In genomic region chr10:126873755-126874154, GRCm38 (mm10) we compare ENCODE assay signal across 15 mouse cellular contexts.
"Had no signal": no experiment of that assay in that cellular context is flagged by ENCODE, and none has a peak within 500 bp of the region (broad histone marks: within the 10 kb centered on the region; RNA-seq: fewer than 3 reads in every experiment).

No protein-coding gene starts in this region.

- H3K4me3 ChIP-seq: neural tube, embryonic 12.5 days; neural tube, embryonic 13.5 days; neural tube, embryonic 15.5 days; stomach, embryonic 15.5 days had no signal

- H3K4me1 ChIP-seq: stomach, embryonic 15.5 days had no signal

- H3K27me3 ChIP-seq: neural tube, embryonic 12.5 days; neural tube, embryonic 13.5 days; neural tube, embryonic 15.5 days; stomach, embryonic 15.5 days had no signal

- H3K4me2 ChIP-seq: neural tube, embryonic 12.5 days; neural tube, embryonic 13.5 days; neural tube, embryonic 15.5 days; stomach, embryonic 15.5 days had no signal

- DNase-seq: right cerebral cortex, adult 18-20 months; right cerebral cortex, postnatal 14 days; right cerebral cortex, postnatal 25 days; right cerebral cortex, postnatal 4 days; spleen, adult 18-20 months; thymus, adult 18-20 months; thymus, adult 2 months; thymus, postnatal 14 days; thymus, postnatal 25 days; thymus, postnatal 36 days had no signal

- H3K27ac ChIP-seq: neural tube, embryonic 12.5 days; neural tube, embryonic 13.5 days; neural tube, embryonic 15.5 days; stomach, embryonic 15.5 days; stomach, postnatal 0 days had no signal

- H3K36me3 ChIP-seq: neural tube, embryonic 12.5 days; neural tube, embryonic 13.5 days; neural tube, embryonic 15.5 days; stomach, embryonic 15.5 days had no signal

- H3K9me3 ChIP-seq: neural tube, embryonic 12.5 days; neural tube, embryonic 13.5 days; neural tube, embryonic 15.5 days; stomach, embryonic 15.5 days had no signal

- H3K9ac ChIP-seq: neural tube, embryonic 12.5 days; neural tube, embryonic 13.5 days; neural tube, embryonic 15.5 days; stomach, embryonic 15.5 days had no signal
